Mouse (Mus musculus): ENCODE measurements around the gene Dpep1. TPM values are rescaled to one million over a fixed set of nuclear protein-coding genes. Genes with fewer than 3 reads are reported as not detected.

Gene Dpep1
- total and polyA plus RNA-seq, 2 experiments from 2014 or later = 17.6 to 58.6 TPM

- peaks cover 31% of the 10 kb centered on the region for H3K4me1 ChIP-seq (ENCODE audit: control insufficient read depth, insufficient read depth)
- no peaks in the 10 kb centered on the region for H3K27me3 ChIP-seq (ENCODE audit: control insufficient read depth, insufficient read depth, low read length)
- peak within 1 kb of the TSS; percentile 93 for H3K9ac ChIP-seq (replicated peaks; ENCODE audit: low read depth, low read length)
- WGBS = under 1% methylated on average over 76 of the region's 76 CpGs
- DNase-seq (ENCODE audit: low spot score) (peak; percentile 88), ATAC-seq (ENCODE audit: insufficient read depth, low read depth) (peak; percentile 91)
- H3K36me3 ChIP-seq (replicated peaks; ENCODE audit: control insufficient read depth, insufficient read depth, low read length) = peaks cover 28% of the 10 kb centered on the region
- H3K4me2 ChIP-seq (ENCODE audit: low read depth, low read length) = peak within 1 kb of the TSS; percentile 84
- H3K4me3 ChIP-seq (ENCODE audit: low read depth, low read length) = peak within 1 kb of the TSS; percentile 83
- H3K9me3 ChIP-seq (replicated peaks; ENCODE audit: control insufficient read depth, low read length) = no peaks in the 10 kb centered on the region
- peak; percentile 39 for TF ChIP-seq CTCF (IDR thresholded peaks at IDR 0.05; ENCODE audit: low read depth)
- TF ChIP-seq EP300 (IDR thresholded peaks at IDR 0.05; ENCODE audit: low read depth) = peak; percentile 91
- H3K27ac ChIP-seq (ENCODE audit: low read depth) = peak within 1 kb of the TSS; percentile 68
Measured at GRCm38 (mm10) chr8:123212321-123213117, 26.5 kb downstream of the Dpep1 start, which contains the start of the genes Chmp1a and Spata33. TSS of gene Chmp1a (minus strand) at chr8:123212763. TSS of gene Spata33 (plus strand) at chr8:123212832.

GRCm38 (mm10) chr8:123213118-123213772, 27.2 kb downstream of the Dpep1 start:
- H3K4me1 ChIP-seq (ENCODE audit: control insufficient read depth, insufficient read depth) = peaks cover 31% of the 10 kb centered on the region
- H3K27ac ChIP-seq (ENCODE audit: low read depth) = peak overlapping the region; percentile 68
- WGBS = 18% methylated on average over 22 of the region's 22 CpGs
- peaks cover 20% of the 10 kb centered on the region for H3K36me3 ChIP-seq (replicated peaks; ENCODE audit: control insufficient read depth, insufficient read depth, low read length)
- peak overlapping the region; percentile 84 for H3K4me2 ChIP-seq (ENCODE audit: low read depth, low read length)
- H3K9ac ChIP-seq (replicated peaks; ENCODE audit: low read depth, low read length) = peak overlapping the region; percentile 61
- DNase-seq (ENCODE audit: low spot score) = no peak
- TF ChIP-seq CTCF (IDR thresholded peaks at IDR 0.05; ENCODE audit: low read depth) = no peak
- TF ChIP-seq EP300 (IDR thresholded peaks at IDR 0.05; ENCODE audit: low read depth) = no peak
- peak overlapping the region; percentile 83 for H3K4me3 ChIP-seq (ENCODE audit: low read depth, low read length)
- H3K9me3 ChIP-seq (replicated peaks; ENCODE audit: control insufficient read depth, low read length) = no peaks in the 10 kb centered on the region
- ATAC-seq (ENCODE audit: insufficient read depth, low read depth) = 0 out of 2 replicates have a peak, but pooled peaks have one; percentile 2
- H3K27me3 ChIP-seq (ENCODE audit: control insufficient read depth, insufficient read depth, low read length) = no peaks in the 10 kb centered on the region

GRCm38 (mm10) chr8:123215430-123215829, 29.4 kb downstream of the Dpep1 start:
- peak overlapping the region; percentile 38 for H3K27ac ChIP-seq (ENCODE audit: low read depth)
- WGBS = 32% methylated on average over 3 of the region's 3 CpGs
- peak; percentile 64 for ATAC-seq (ENCODE audit: insufficient read depth, low read depth)
- no peak overlapping the region for H3K4me2 ChIP-seq (ENCODE audit: low read depth, low read length)
- no peaks in the 10 kb centered on the region for H3K36me3 ChIP-seq (replicated peaks; ENCODE audit: control insufficient read depth, insufficient read depth, low read length)
- peak; percentile 60 for DNase-seq (ENCODE audit: low spot score)
- peaks cover 31% of the 10 kb centered on the region for H3K4me1 ChIP-seq (ENCODE audit: control insufficient read depth, insufficient read depth)
- TF ChIP-seq CTCF (IDR thresholded peaks at IDR 0.05; ENCODE audit: low read depth) (no peak), EP300 (IDR thresholded peaks at IDR 0.05; ENCODE audit: low read depth) (peak; percentile 60; the same call in 1 of the 2 replicates)
- no peaks in the 10 kb centered on the region for H3K27me3 ChIP-seq (ENCODE audit: control insufficient read depth, insufficient read depth, low read length)
- H3K9ac ChIP-seq (replicated peaks; ENCODE audit: low read depth, low read length) = no peak overlapping the region
- H3K9me3 ChIP-seq (replicated peaks; ENCODE audit: control insufficient read depth, low read length) = no peaks in the 10 kb centered on the region
- no peak overlapping the region for H3K4me3 ChIP-seq (ENCODE audit: low read depth, low read length)

- DNase-seq (ENCODE audit: low spot score) = no peak
- no peak overlapping the region for H3K4me3 ChIP-seq (ENCODE audit: low read depth, low read length)
- H3K4me1 ChIP-seq (ENCODE audit: control insufficient read depth, insufficient read depth) = peaks cover 14% of the 10 kb centered on the region; the same call in 1 of the 2 replicates
- no peak for ATAC-seq (ENCODE audit: insufficient read depth, low read depth)
- no peaks in the 10 kb centered on the region for H3K36me3 ChIP-seq (replicated peaks; ENCODE audit: control insufficient read depth, insufficient read depth, low read length)
- H3K9me3 ChIP-seq (replicated peaks; ENCODE audit: control insufficient read depth, low read length) = no peaks in the 10 kb centered on the region
- no peak overlapping the region for H3K4me2 ChIP-seq (ENCODE audit: low read depth, low read length)
- TF ChIP-seq CTCF (IDR thresholded peaks at IDR 0.05; ENCODE audit: low read depth) = no peak
- no peak for TF ChIP-seq EP300 (IDR thresholded peaks at IDR 0.05; ENCODE audit: low read depth)
- H3K9ac ChIP-seq (replicated peaks; ENCODE audit: low read depth, low read length) = no peak overlapping the region
- H3K27ac ChIP-seq (ENCODE audit: low read depth) = no peak overlapping the region
- no peaks in the 10 kb centered on the region for H3K27me3 ChIP-seq (ENCODE audit: control insufficient read depth, insufficient read depth, low read length)
- WGBS = 48% methylated on average over 1 of the region's 1 CpGs
Measured at GRCm38 (mm10) chr8:123220917-123221316, 34.9 kb downstream of the Dpep1 start.

- ATAC-seq (ENCODE audit: insufficient read depth, low read depth) (peak; percentile 91), DNase-seq (ENCODE audit: low spot score) (peak; percentile 85)
- peak within 1 kb of the TSS; percentile 84 for H3K27ac ChIP-seq (ENCODE audit: low read depth)
- peak within 1 kb of the TSS; percentile 66 for H3K9ac ChIP-seq (replicated peaks; ENCODE audit: low read depth, low read length)
- no peaks in the 10 kb centered on the region for H3K9me3 ChIP-seq (replicated peaks; ENCODE audit: control insufficient read depth, low read length)
- peak within 1 kb of the TSS; percentile 92 for H3K4me2 ChIP-seq (ENCODE audit: low read depth, low read length)
- peaks cover 27% of the 10 kb centered on the region for H3K36me3 ChIP-seq (replicated peaks; ENCODE audit: control insufficient read depth, insufficient read depth, low read length)
- peaks cover 12% of the 10 kb centered on the region; the same call in 1 of the 2 replicates for H3K4me1 ChIP-seq (ENCODE audit: control insufficient read depth, insufficient read depth)
- no peak for TF ChIP-seq EP300 (IDR thresholded peaks at IDR 0.05; ENCODE audit: low read depth)
- TF ChIP-seq CTCF (IDR thresholded peaks at IDR 0.05; ENCODE audit: low read depth) = 0 out of 2 replicates have a peak, but pooled peaks have one; percentile 6
- H3K27me3 ChIP-seq (ENCODE audit: control insufficient read depth, insufficient read depth, low read length) = no peaks in the 10 kb centered on the region
- WGBS = 2% methylated on average over 59 of the region's 59 CpGs
- H3K4me3 ChIP-seq (ENCODE audit: low read depth, low read length) = peak within 1 kb of the TSS; percentile 62
Measured at GRCm38 (mm10) chr8:123224278-123225266, 38.5 kb downstream of the Dpep1 start, which contains the start of gene Cdk10. TSS of gene Cdk10 (plus strand) at chr8:123224842.

Measured in heart, postnatal 0 days (tissue).